Mouse (Mus musculus) liver, postnatal 0 days (tissue): Measurements from ENCODE around the gene Ccdc190.

Source experiments
- CTCF ChIP-seq: sonication (generic); IDR thresholded peaks from 2 replicates; pipeline ENCODE4 v1.5.1; 2016; ENCODE audit warnings: antibody characterized with exemption, low read depth
- EP300 ChIP-seq: IDR thresholded peaks from 2 replicates; pipeline ENCODE4 v1.6.1; 2016; ENCODE audit warnings: antibody characterized with exemption, low read depth, mild to moderate bottlenecking

DNA sequence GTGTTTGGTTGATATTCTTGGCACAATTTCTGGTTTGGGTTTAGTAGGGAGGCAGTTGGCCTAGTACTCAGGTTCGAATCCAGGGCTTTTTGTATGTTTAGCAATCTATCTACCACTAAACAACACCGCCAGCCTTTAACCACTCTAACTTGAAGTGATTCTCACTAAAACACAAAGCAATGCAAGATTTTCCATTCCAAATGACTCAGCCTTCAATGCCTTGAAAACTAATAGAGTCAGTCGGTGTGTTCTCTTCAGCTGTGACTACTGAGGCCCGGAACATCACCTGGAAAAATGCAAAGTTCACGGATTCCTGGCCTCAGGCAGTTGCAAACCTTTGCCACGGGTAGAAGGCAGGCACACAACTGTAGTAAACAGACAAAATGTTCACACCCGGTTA is 3.2 kb downstream of the Ccdc190 start:
- no peak for TF ChIP-seq CTCF
- TF ChIP-seq EP300: no peak
